Mouse (Mus musculus) brain, embryonic 14.5 days (tissue): ENCODE measurements around the gene Antxr1.

Source experiments
- CTCF ChIP-seq: fragments of 200-500 bp; IDR thresholded peaks from 2 replicates; pipeline ENCODE4 v1.5.1; 2012; ENCODE audit warnings: inconsistent platforms, mild to moderate bottlenecking, moderate library complexity, borderline replicate concordance; ENCODE audit not compliant: insufficient read depth, insufficient read length; ENCODE audit errors: extremely low read depth
- POLR2A ChIP-seq: fragments of 200-500 bp; IDR thresholded peaks from 2 replicates; pipeline ENCODE4 v1.6.1; 2012; ENCODE audit warnings: mild to moderate bottlenecking, inconsistent platforms, borderline replicate concordance; ENCODE audit not compliant: poor library complexity, insufficient read depth, insufficient read length, severe bottlenecking; ENCODE audit errors: extremely low read depth

DNA sequence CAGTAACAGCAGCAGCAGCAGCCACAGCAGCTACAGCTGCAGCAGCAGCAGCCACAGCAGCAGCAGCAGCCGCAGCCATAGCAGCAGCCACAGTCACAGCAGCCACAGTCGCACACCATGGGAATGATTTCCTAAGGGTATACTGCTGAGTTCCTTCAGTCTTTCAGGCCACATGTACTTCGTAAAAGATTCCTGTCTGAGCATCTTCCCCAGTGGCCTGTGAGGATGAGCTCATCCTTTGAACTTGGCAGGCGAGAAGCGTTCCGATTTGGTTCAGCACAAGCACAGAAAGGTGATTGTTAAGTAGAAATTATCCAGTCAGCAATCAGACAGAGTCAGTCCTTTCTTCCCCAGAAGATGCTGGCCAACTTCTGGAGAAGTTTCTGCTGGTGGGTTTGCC, 223.5 kb downstream of the Antxr1 start:
- no peak for TF ChIP-seq CTCF
- TF ChIP-seq POLR2A, result no peak
